Mouse (Mus musculus) MEL (cell line): ENCODE measurements around the gene Grk4. TPM values are rescaled to one million over a fixed set of nuclear protein-coding genes. Genes with fewer than 3 reads are reported as not detected.

Experiments
- DNase-seq: peaks from one replicate; pipeline ENCODE4 v3.0.0; 2011; ENCODE audit warnings: low read depth, low spot score
- H3K27ac ChIP-seq: 2 replicates; pipeline ENCODE4 v1.5.1; 2012; ENCODE audit warnings: low read depth, mild to moderate bottlenecking, control low read depth, low read length, moderate library complexity; ENCODE audit not compliant: control insufficient read depth
- H3K27me3 ChIP-seq, 2 experiments: fragments of 150-350 bp in 1 of 2; sonication (generic) in 1 of 2; 2 replicates each; pipeline ENCODE4 v1.6.1; 2012; ENCODE audit warnings: low read length in 2 of 2, mild to moderate bottlenecking in 2 of 2, improper control_type of control experiment in 1 of 2, moderate library complexity in 1 of 2; ENCODE audit not compliant: insufficient read depth in 2 of 2, control insufficient read depth in 1 of 2
- H3K36me3 ChIP-seq, 2 experiments: 2 replicates each; pipeline ENCODE4 v1.6.1; 2012 to 2014; ENCODE audit warnings: low read length in 2 of 2, improper control_type of control experiment in 1 of 2, inconsistent platforms in 1 of 2, mild to moderate bottlenecking in 1 of 2; ENCODE audit not compliant: insufficient read depth in 2 of 2, control insufficient read depth in 1 of 2
- H3K4me1 ChIP-seq, 2 experiments: fragments of 150-350 bp in 1 of 2; sonication (generic) in 1 of 2; 2 replicates each; pipeline ENCODE4 v1.6.1; 2012; ENCODE audit warnings: low read length in 2 of 2, improper control_type of control experiment in 1 of 2, mild to moderate bottlenecking in 1 of 2; ENCODE audit not compliant: insufficient read depth in 2 of 2, control insufficient read depth in 1 of 2
- H3K4me3 ChIP-seq, 2 experiments: fragments of 150-350 bp in 1 of 2; sonication (generic) in 1 of 2; 2 replicates each; pipeline ENCODE4 v1.5.1; 2012; ENCODE audit warnings: low read depth in 2 of 2, low read length in 2 of 2, mild to moderate bottlenecking in 2 of 2, moderate library complexity in 2 of 2, control low read depth in 1 of 2, improper control_type of control experiment in 1 of 2; ENCODE audit not compliant: control insufficient read depth in 1 of 2, insufficient read depth in 1 of 2
- H3K79me2 ChIP-seq: 2 replicates; pipeline ENCODE4 v1.6.1; 2012; ENCODE audit warnings: mild to moderate bottlenecking, low read length, moderate library complexity; ENCODE audit not compliant: control insufficient read depth, poor library complexity, insufficient read depth
- H3K9ac ChIP-seq: 2 replicates; pipeline ENCODE4 v1.6.1; 2012; ENCODE audit warnings: low read depth, mild to moderate bottlenecking, control low read depth, low read length, moderate library complexity; ENCODE audit not compliant: control insufficient read depth, poor library complexity, severe bottlenecking
- H3K9me3 ChIP-seq: fragments of 150-350 bp; sonication (generic); replicated peaks from 2 replicates; pipeline ENCODE4 v1.6.1; 2012; ENCODE audit warnings: mild to moderate bottlenecking, low read length, improper control_type of control experiment, moderate library complexity; ENCODE audit not compliant: insufficient read depth
- CHD2 ChIP-seq: IDR thresholded peaks from 2 replicates; pipeline ENCODE4 v1.6.1; 2011; ENCODE audit warnings: low read length, improper control_type of control experiment
- E2F4 ChIP-seq: IDR thresholded peaks from 2 replicates; pipeline ENCODE4 v1.6.1; 2011; ENCODE audit warnings: low read depth, low read length, improper control_type of control experiment, borderline replicate concordance
- ELF1 ChIP-seq: IDR thresholded peaks from 2 replicates; pipeline ENCODE4 v1.6.1; 2014; ENCODE audit warnings: low read depth, mild to moderate bottlenecking, inconsistent platforms, low read length, improper control_type of control experiment, moderate library complexity
- ETS1 ChIP-seq: IDR thresholded peaks from 2 replicates; pipeline ENCODE4 v1.6.1; 2012; ENCODE audit warnings: low read depth, mild to moderate bottlenecking, inconsistent platforms, low read length, improper control_type of control experiment, moderate library complexity
- GABPA ChIP-seq: IDR thresholded peaks from 2 replicates; pipeline ENCODE4 v1.6.1; 2012; ENCODE audit warnings: low read depth, mild to moderate bottlenecking, inconsistent platforms, low read length, improper control_type of control experiment, moderate library complexity
- GATA1 ChIP-seq: IDR thresholded peaks from 2 replicates; pipeline ENCODE4 v1.6.1; 2011; ENCODE audit warnings: low read depth, low read length, improper control_type of control experiment
- HCFC1 ChIP-seq: IDR thresholded peaks from 2 replicates; pipeline ENCODE4 v1.6.1; 2012; ENCODE audit warnings: low read depth, mild to moderate bottlenecking, inconsistent platforms, low read length, improper control_type of control experiment, moderate library complexity
- JUND ChIP-seq: IDR thresholded peaks from 2 replicates; pipeline ENCODE4 v1.6.1; 2011; ENCODE audit warnings: low read depth, mild to moderate bottlenecking, improper control_type of control experiment, low read length
- MXI1 ChIP-seq: IDR thresholded peaks from 2 replicates; pipeline ENCODE4 v1.6.1; 2011; ENCODE audit warnings: mild to moderate bottlenecking, low read depth, low read length, improper control_type of control experiment
- MYB ChIP-seq: IDR thresholded peaks from 2 replicates; pipeline ENCODE4 v1.6.1; 2011; ENCODE audit warnings: mild to moderate bottlenecking, low read depth, low read length, improper control_type of control experiment
- NELFE ChIP-seq: IDR thresholded peaks from 2 replicates; pipeline ENCODE4 v1.6.1; 2011; ENCODE audit warnings: low read depth, low read length, improper control_type of control experiment
- POLR2A ChIP-seq, 2 experiments: IDR thresholded peaks; 2 replicates each; pipeline ENCODE4 v1.6.1; 2011 to 2012; ENCODE audit warnings: low read length in 2 of 2, mild to moderate bottlenecking in 2 of 2, control low read depth in 1 of 2, improper control_type of control experiment in 1 of 2, low read depth in 1 of 2, moderate library complexity in 1 of 2; ENCODE audit not compliant: control insufficient read depth in 1 of 2, insufficient read depth in 1 of 2, poor library complexity in 1 of 2
- POLR2AphosphoS2 ChIP-seq: IDR thresholded peaks from 2 replicates; pipeline ENCODE4 v1.6.1; 2011; ENCODE audit warnings: low read length, improper control_type of control experiment
- POLR2AphosphoS5 ChIP-seq: IDR thresholded peaks from 2 replicates; pipeline ENCODE4 v1.6.1; 2012; ENCODE audit warnings: low read depth, borderline replicate concordance, mild to moderate bottlenecking, inconsistent platforms, low read length, moderate library complexity, mixed read lengths
- RAD21 ChIP-seq: IDR thresholded peaks from 2 replicates; pipeline ENCODE4 v1.6.1; 2011; ENCODE audit warnings: mild to moderate bottlenecking, low read depth, low read length, improper control_type of control experiment
- RCOR1 ChIP-seq: IDR thresholded peaks from 2 replicates; pipeline ENCODE4 v1.6.1; 2012; ENCODE audit warnings: low read depth, mild to moderate bottlenecking, inconsistent platforms, low read length, improper control_type of control experiment
- SIN3A ChIP-seq: IDR thresholded peaks from 2 replicates; pipeline ENCODE4 v1.6.1; 2012; ENCODE audit warnings: low read length, improper control_type of control experiment, inconsistent platforms
- SMC3 ChIP-seq: IDR thresholded peaks from 2 replicates; pipeline ENCODE4 v1.6.1; 2011; ENCODE audit warnings: low read depth, low read length, improper control_type of control experiment
- TBP ChIP-seq: IDR thresholded peaks from 2 replicates; pipeline ENCODE4 v1.8.0; 2011; ENCODE audit warnings: low read depth, low read length, improper control_type of control experiment
- UBTF ChIP-seq: IDR thresholded peaks from 2 replicates; pipeline ENCODE4 v1.6.1; 2012; ENCODE audit warnings: low read depth, mild to moderate bottlenecking, inconsistent platforms, low read length, improper control_type of control experiment, moderate library complexity, borderline replicate concordance; ENCODE audit not compliant: insufficient read depth
- USF1 ChIP-seq: IDR thresholded peaks from 2 replicates; pipeline ENCODE4 v1.6.1; 2014; ENCODE audit warnings: low read depth, mild to moderate bottlenecking, inconsistent platforms, low read length, improper control_type of control experiment, moderate library complexity
- ZC3H11A ChIP-seq: IDR thresholded peaks from 2 replicates; pipeline ENCODE4 v1.6.1; 2012; ENCODE audit warnings: low read depth, mild to moderate bottlenecking, inconsistent platforms, low read length, improper control_type of control experiment
- polyA plus RNA-seq, 2 experiments: library from polyadenylated mRNA; stranded (reverse) in 1 of 2; unstranded in 1 of 2; fragments of >175 nt in 1 of 2; fragments of >200 nt in 1 of 2; gene quantifications; 2 replicates each; pipeline versions ENCODE4 v1.2.1 to v1.2.4; 2012; ENCODE audit warnings: low replicate concordance in 2 of 2, low read depth in 1 of 2; ENCODE audit not compliant: insufficient read length in 2 of 2, insufficient read depth in 1 of 2, missing spikeins in 1 of 2
- total RNA-seq: library from RNA; depleted of rRNA; stranded (reverse); fragments of 300-350 nt; gene quantifications from 2 replicates; pipeline ENCODE4 v1.2.3, GENCODE M21; 2012

The Grk4 gene
- total and polyA plus RNA-seq, 3 experiments = 0.70 to 0.81 TPM; not detected in 1

GRCm38 (mm10) chr5:34634746-34635400 lies 25.3 kb upstream of the Grk4 start:
- no peak for DNase-seq
- H3K36me3 ChIP-seq = peaks cover 0 to 9% of the 10 kb centered on the region in 2 experiments; a peak in 3 of 4 replicates
- no peak overlapping the region for H3K9ac ChIP-seq
- H3K27me3 ChIP-seq = no peaks in the 10 kb centered on the region
- no peaks in the 10 kb centered on the region for H3K9me3 ChIP-seq
- TF ChIP-seq ZC3H11A = no peak
- no peak for TF ChIP-seq SIN3A
- TF ChIP-seq UBTF = no peak
- TF ChIP-seq CHD2 = no peak
- H3K27ac ChIP-seq = no peak overlapping the region
- peaks cover 0 to 18% of the 10 kb centered on the region in 2 experiments; a peak in 2 of 4 replicates for H3K4me1 ChIP-seq
- no peak overlapping the region for H3K4me3 ChIP-seq
- H3K79me2 ChIP-seq = peaks cover 13% of the 10 kb centered on the region

GRCm38 (mm10) chr5:34635665-34636192 lies 24.4 kb upstream of the Grk4 start:
- peaks cover 0 to 9% of the 10 kb centered on the region in 2 experiments for H3K36me3 ChIP-seq
- peak; percentile 35 for DNase-seq
- H3K4me3 ChIP-seq = peak overlapping the region; percentile 56 to 67
- H3K79me2 ChIP-seq = peaks cover 13% of the 10 kb centered on the region
- H3K9me3 ChIP-seq = no peaks in the 10 kb centered on the region
- TF ChIP-seq TBP (no peak), HCFC1 (0 out of 2 replicates have a peak, but pooled peaks have one; percentile 4)
- no peaks in the 10 kb centered on the region for H3K27me3 ChIP-seq
- H3K4me1 ChIP-seq = peaks cover 0 to 18% of the 10 kb centered on the region in 2 experiments; a peak in 2 of 4 replicates
- H3K9ac ChIP-seq = peak overlapping the region; percentile 76
- H3K27ac ChIP-seq = peak overlapping the region; percentile 78; the same call in 1 of the 2 replicates

GRCm38 (mm10) chr5:34636481-34637287 lies 23.5 kb upstream of the Grk4 start, which contains the start of gene Mfsd10:
Gene Mfsd10, minus strand, starts transcription at chr5:34637212.
- Histone ChIP-seq H3K4me1 (peaks cover 0 to 18% of the 10 kb centered on the region in 2 experiments; a peak in 2 of 4 replicates), H3K36me3 (peaks cover 2 to 9% of the 10 kb centered on the region in 2 experiments), H3K79me2 (peaks cover 13% of the 10 kb centered on the region), H3K9ac (peak within 1 kb of the TSS; percentile 76), H3K9me3 (no peaks in the 10 kb centered on the region), H3K27me3 (no peaks in the 10 kb centered on the region), H3K4me3 (peak within 1 kb of the TSS; percentile 56 to 67), H3K27ac (peak within 1 kb of the TSS; percentile 78)
- peak; percentile 96 for DNase-seq
- TF ChIP-seq RAD21 = peak; percentile 32
- TF ChIP-seq UBTF = no peak
- TF ChIP-seq POLR2AphosphoS2 = peak; percentile 70
- peak; percentile 67 to 91 for TF ChIP-seq POLR2A (IDR thresholded peaks at IDR 0.05; ENCODE audit: control insufficient read depth in 1 of 2, insufficient read depth in 1 of 2, low read depth in 1 of 2, low read length in 2 of 2, poor library complexity in 1 of 2)
- TF ChIP-seq TBP = peak; percentile 74
- peak; percentile 97 for TF ChIP-seq MXI1
- peak; percentile 76 for TF ChIP-seq NELFE
- TF ChIP-seq JUND = no peak
- TF ChIP-seq GABPA = no peak
- no peak for TF ChIP-seq RCOR1
- no peak for TF ChIP-seq CHD2
- peak; percentile 99 for TF ChIP-seq E2F4
- TF ChIP-seq ETS1 = peak; percentile 54; the same call in 1 of the 2 replicates
- peak; percentile 79 for TF ChIP-seq ELF1
- TF ChIP-seq ZC3H11A = peak; percentile 39; the same call in 1 of the 2 replicates
- TF ChIP-seq GATA1 = no peak
- TF ChIP-seq SMC3 = peak; percentile 43
- TF ChIP-seq HCFC1 = peak; percentile 3
- TF ChIP-seq SIN3A = peak; percentile 82
- TF ChIP-seq MYB = no peak
- TF ChIP-seq USF1 = peak; percentile 84
- peak; percentile 71; the same call in 1 of the 2 replicates for TF ChIP-seq POLR2AphosphoS5
